Mouse (Mus musculus) bone marrow, adult 2 months (tissue): ENCODE data around the gene Dip2a.

Source experiments
- CTCF ChIP-seq: fragments of 200-500 bp; IDR thresholded peaks from 2 replicates; pipeline ENCODE4 v1.5.1; 2011; ENCODE audit warnings: low read length, control low read depth; ENCODE audit not compliant: control insufficient read depth, insufficient read depth
- POLR2A ChIP-seq: fragments of 200-500 bp; IDR thresholded peaks from 2 replicates; pipeline ENCODE4 v1.6.1; 2011; ENCODE audit warnings: low read depth, mild to moderate bottlenecking, control low read depth, low read length, borderline replicate concordance; ENCODE audit not compliant: control insufficient read depth

GRCm38 (mm10) chr10:76239401-76239800 is 105.7 kb downstream of the Dip2a start:
- TF ChIP-seq POLR2A: no peak
- no peak for TF ChIP-seq CTCF
